Mouse (Mus musculus) forebrain, postnatal 0 days (tissue): Measurements from ENCODE around the gene Uggt2. TPM values are rescaled to one million over a fixed set of nuclear protein-coding genes. Genes with fewer than 3 reads are reported as not detected.
A peak's percentile ranks its signal among the peaks of the same experiment; 100 is the strongest.

Source experiments
- ATAC-seq: fragments of 200-750 bp; cut with Nextera tagmentation; 2 replicates; pipeline ENCODE4 v1.8.0; 2017; ENCODE audit warnings: mild to moderate bottlenecking, moderate library complexity
- DNase-seq: peaks from one replicate; pipeline ENCODE4 v3.0.0-alpha.2; 2015
- H3K27ac ChIP-seq: fragments of 300-500 bp; sonication (generic); 2 replicates; pipeline ENCODE4 v1.5.1; 2014; ENCODE audit warnings: low read depth, mild to moderate bottlenecking, antibody characterized with exemption, low read length, moderate library complexity, mixed read lengths
- H3K27me3 ChIP-seq: fragments of 300-500 bp; sonication (generic); 2 replicates; pipeline ENCODE4 v1.6.1; 2014; ENCODE audit warnings: mild to moderate bottlenecking, low read length, mixed read lengths; ENCODE audit not compliant: insufficient read depth
- H3K36me3 ChIP-seq: fragments of 300-500 bp; sonication (generic); 2 replicates; pipeline ENCODE4 v1.6.1; 2014; ENCODE audit warnings: mild to moderate bottlenecking, moderate library complexity; ENCODE audit not compliant: insufficient read depth
- H3K4me1 ChIP-seq: fragments of 300-500 bp; sonication (generic); 2 replicates; pipeline ENCODE4 v1.6.1; 2014; ENCODE audit warnings: antibody characterized with exemption; ENCODE audit not compliant: insufficient read depth
- H3K4me2 ChIP-seq: fragments of 300-500 bp; sonication (generic); 2 replicates; pipeline ENCODE4 v1.6.1; 2014; ENCODE audit warnings: low read depth, mild to moderate bottlenecking, moderate library complexity
- H3K4me3 ChIP-seq: fragments of 300-500 bp; sonication (generic); 2 replicates; pipeline ENCODE4 v1.5.1; 2014; ENCODE audit warnings: low read depth, low read length, mixed read lengths
- H3K9ac ChIP-seq: fragments of 300-500 bp; sonication (generic); 2 replicates; pipeline ENCODE4 v1.6.1; 2014; ENCODE audit warnings: mild to moderate bottlenecking
- H3K9me3 ChIP-seq: fragments of 300-500 bp; sonication (generic); 2 replicates; pipeline ENCODE4 v1.6.1; 2016; ENCODE audit warnings: low read length
- CTCF ChIP-seq: sonication (generic); IDR thresholded peaks from 2 replicates; pipeline ENCODE4 v1.5.1; 2016; ENCODE audit warnings: antibody characterized with exemption, control low read depth, low read depth
- WGBS: fragments of 180-500 bp; shearing (Covaris S2); extraction: QIAGEN DNeasy Blood & Tissue Kit; methylation state at CpG from one replicate; pipeline ENCODE4 v1.1.7; 2014; 5-methylcytosine and 5-hydroxymethylcytosine counted together
- polyA plus RNA-seq: library from polyadenylated mRNA; unstranded; fragments of >200 nt; fragmentation: Nextera tagmentation; extraction: Ambion mirVana; gene quantifications from 2 replicates; pipeline ENCODE4 v1.2.1, GENCODE M21; 2015
- total RNA-seq: library from RNA; depleted of rRNA; stranded (reverse); fragments of >200 nt; gene quantifications from 2 replicates; pipeline ENCODE4 v1.2.3, GENCODE M21; 2014; rRNA removed

The Uggt2 gene
- total RNA-seq (20.3 and 22.0 TPM in 2 replicates), polyA plus RNA-seq (3.1 and 6.9 TPM in 2 replicates)

- peak; percentile 86 for TF ChIP-seq CTCF
- Histone ChIP-seq H3K9ac (peak within 1 kb of the TSS; percentile 89), H3K27ac (peak within 1 kb of the TSS; percentile 42), H3K4me1 (no peaks in the 10 kb centered on the region), H3K4me2 (peak within 1 kb of the TSS; percentile 89), H3K27me3 (no peaks in the 10 kb centered on the region), H3K36me3 (no peaks in the 10 kb centered on the region), H3K9me3 (no peaks in the 10 kb centered on the region), H3K4me3 (peak within 1 kb of the TSS; percentile 64)
- ATAC-seq (peak; percentile 95), DNase-seq (peak; percentile 92)
- WGBS = 0% methylated on average over 72 of the region's 72 CpGs
These were observed at the start of gene Uggt2 for GRCm38 (mm10) chr14:119098851-119099569. Gene Uggt2, minus strand, starts transcription at chr14:119099430.

- no peaks in the 10 kb centered on the region for H3K36me3 ChIP-seq
- H3K9ac ChIP-seq = peak overlapping the region; percentile 60
- H3K9me3 ChIP-seq = no peaks in the 10 kb centered on the region
- ATAC-seq (no peak), DNase-seq (peak; percentile 32)
- no peaks in the 10 kb centered on the region for H3K27me3 ChIP-seq
- H3K27ac ChIP-seq = no peak overlapping the region
- H3K4me2 ChIP-seq = peak overlapping the region; percentile 90
- TF ChIP-seq CTCF = no peak
- WGBS = 26% methylated on average over 9 of the region's 9 CpGs
- peaks cover 6% of the 10 kb centered on the region; the same call in 1 of the 2 replicates for H3K4me1 ChIP-seq
- H3K4me3 ChIP-seq = peak overlapping the region; percentile 67
These were observed 40.2 kb upstream of the Uggt2 start for GRCm38 (mm10) chr14:119139381-119139950.

GRCm38 (mm10) chr14:119138786-119139100, 39.5 kb upstream of the Uggt2 start:
- no peak for DNase-seq

GRCm38 (mm10) chr14:119137906-119138785, 38.9 kb upstream of the Uggt2 start, which contains the start of gene Hs6st3:
Gene Hs6st3, plus strand, starts transcription at chr14:119138341.
- H3K9ac ChIP-seq = peak within 1 kb of the TSS; percentile 60
- no peaks in the 10 kb centered on the region for H3K36me3 ChIP-seq
- DNase-seq = peak; percentile 34
- no peak for TF ChIP-seq CTCF
- peak; percentile 56 for ATAC-seq
- H3K4me3 ChIP-seq = peak within 1 kb of the TSS; percentile 67
- peak within 1 kb of the TSS; percentile 45 for H3K27ac ChIP-seq
- peaks cover 6% of the 10 kb centered on the region; the same call in 1 of the 2 replicates for H3K4me1 ChIP-seq
- peak within 1 kb of the TSS; percentile 90 for H3K4me2 ChIP-seq
- H3K9me3 ChIP-seq = no peaks in the 10 kb centered on the region
- no peaks in the 10 kb centered on the region for H3K27me3 ChIP-seq
- under 1% methylated on average over 92 of the region's 100 CpGs for WGBS

More at GRCm38 (mm10) chr14:119138786-119139100, 39.5 kb upstream of the Uggt2 start:
- no peaks in the 10 kb centered on the region for H3K27me3 ChIP-seq
- no peak for TF ChIP-seq CTCF
- no peak for ATAC-seq
- peak overlapping the region; percentile 67 for H3K4me3 ChIP-seq
- peak overlapping the region; percentile 60 for H3K9ac ChIP-seq
- H3K36me3 ChIP-seq = no peaks in the 10 kb centered on the region
- 1% methylated on average over 20 of the region's 20 CpGs for WGBS
- peak overlapping the region; percentile 90 for H3K4me2 ChIP-seq
- H3K9me3 ChIP-seq = no peaks in the 10 kb centered on the region
- H3K4me1 ChIP-seq = peaks cover 6% of the 10 kb centered on the region; the same call in 1 of the 2 replicates
- H3K27ac ChIP-seq = no peak overlapping the region

GRCm38 (mm10) chr14:119137512-119137905, 38.3 kb upstream of the Uggt2 start:
- H3K9me3 ChIP-seq = no peaks in the 10 kb centered on the region
- no peaks in the 10 kb centered on the region for H3K36me3 ChIP-seq
- peak overlapping the region; percentile 67 for H3K4me3 ChIP-seq
- DNase-seq (peak; percentile 91), ATAC-seq (peak; percentile 96)
- H3K4me1 ChIP-seq = peaks cover 6% of the 10 kb centered on the region; the same call in 1 of the 2 replicates
- peak; percentile 64 for TF ChIP-seq CTCF
- H3K27ac ChIP-seq = peak overlapping the region; percentile 45
- under 1% methylated on average over 38 of the region's 38 CpGs for WGBS
- H3K9ac ChIP-seq = peak overlapping the region; percentile 60
- H3K4me2 ChIP-seq = peak overlapping the region; percentile 90
- H3K27me3 ChIP-seq = no peaks in the 10 kb centered on the region

- no peak overlapping the region for H3K4me2 ChIP-seq
- H3K27me3 ChIP-seq = no peaks in the 10 kb centered on the region
- H3K36me3 ChIP-seq = no peaks in the 10 kb centered on the region
- DNase-seq (no peak), ATAC-seq (no peak; the same call in 1 of the 2 replicates)
- H3K9me3 ChIP-seq = no peaks in the 10 kb centered on the region
- no peak for TF ChIP-seq CTCF
- H3K27ac ChIP-seq = no peak overlapping the region
- no peaks in the 10 kb centered on the region; the same call in 1 of the 2 replicates for H3K4me1 ChIP-seq
- no peak overlapping the region for H3K9ac ChIP-seq
- WGBS = 90% methylated on average over 2 of the region's 2 CpGs
- no peak overlapping the region for H3K4me3 ChIP-seq
These were observed 28.1 kb upstream of the Uggt2 start for GRCm38 (mm10) chr14:119127330-119127729.
